Mouse (Mus musculus): ENCODE data around the gene Lin37.

The Lin37 gene

DNA sequence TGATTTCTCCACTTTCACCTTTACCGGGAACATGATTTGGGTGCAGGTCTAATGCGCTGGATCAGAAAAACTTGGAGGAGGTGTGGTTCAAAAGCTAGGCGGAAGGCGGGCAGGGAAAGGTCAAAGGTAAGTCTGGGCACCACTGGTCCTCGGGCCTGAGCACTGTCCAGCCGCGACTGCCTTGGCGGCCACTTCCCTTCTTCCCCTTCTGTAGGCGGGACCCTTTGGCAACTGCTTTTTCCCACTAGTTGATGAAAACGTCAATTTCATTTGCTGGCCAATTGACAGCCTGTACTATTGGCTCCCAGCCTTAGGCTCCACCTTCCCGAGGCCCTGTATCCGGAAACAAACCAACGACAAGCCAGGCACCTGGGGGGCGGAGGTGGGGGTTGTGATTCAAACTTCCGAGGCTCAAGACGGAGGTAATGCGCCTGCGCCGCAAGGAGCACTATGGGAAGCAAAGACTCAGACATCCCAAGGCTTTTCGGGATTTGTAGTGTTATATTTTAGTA, at the start of gene Lin37:
Lin37 (minus strand) TSS at position 396 of the 512 bp plus-strand sequence.
- peak; percentile 79 to 85 for DNase-seq (ENCODE audit: low read depth in 2 of 2, low spot score in 2 of 2)

DNA sequence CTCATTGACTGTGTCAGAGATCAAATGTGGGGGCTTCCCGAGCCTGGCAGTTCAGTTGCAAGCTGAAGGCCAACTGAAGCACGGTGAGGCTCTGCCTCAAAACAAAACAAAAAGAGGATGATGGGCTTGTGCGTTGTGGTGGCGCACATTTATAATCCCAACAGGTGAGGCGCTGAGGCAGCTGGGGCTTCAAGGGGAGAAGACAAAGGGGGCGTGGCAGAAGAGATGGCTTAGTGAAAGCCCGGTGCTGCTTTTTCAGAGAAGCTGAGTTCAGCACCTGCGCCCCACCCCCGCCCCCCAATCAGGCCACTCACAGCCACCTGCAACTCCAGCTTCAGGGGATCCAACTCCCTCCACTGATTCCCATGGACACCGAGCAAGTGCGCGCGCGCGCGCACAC, 48.8 kb upstream of the Lin37 start:
- DNase-seq (ENCODE audit: low read depth in 2 of 2, low spot score in 2 of 2) = no peak

DNA sequence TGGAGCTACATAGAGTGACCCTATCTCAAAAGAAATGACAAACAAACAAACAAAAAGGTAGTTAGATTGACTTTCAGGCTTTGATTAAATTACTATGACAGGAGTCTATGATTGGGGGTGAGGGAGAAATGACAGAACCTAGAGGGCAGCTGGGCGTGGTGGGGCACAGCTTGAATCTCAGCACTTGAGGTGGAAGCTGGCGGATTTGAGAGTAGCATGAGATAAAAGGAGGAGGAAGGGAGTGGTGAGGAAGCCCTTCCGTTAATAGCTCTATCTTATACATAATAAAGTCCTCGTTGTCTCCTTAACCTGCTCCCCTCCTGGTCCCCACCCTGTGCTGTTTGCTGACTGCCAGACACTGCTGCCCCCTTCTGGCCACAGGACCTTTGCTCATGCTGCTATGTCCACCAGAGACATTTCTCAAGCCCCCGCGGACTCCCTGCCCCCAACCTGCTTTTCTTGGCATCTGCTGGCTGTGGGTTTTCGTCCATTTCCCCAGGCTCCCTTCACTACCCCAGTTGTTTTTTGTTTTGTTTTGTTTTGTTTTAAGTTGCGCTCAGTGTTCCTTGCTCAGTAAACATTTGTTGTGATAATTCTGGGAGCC, 48.2 kb upstream of the Lin37 start:
- DNase-seq (ENCODE audit: low read depth in 2 of 2, low spot score in 2 of 2) = peak; percentile 48 to 67

DNA sequence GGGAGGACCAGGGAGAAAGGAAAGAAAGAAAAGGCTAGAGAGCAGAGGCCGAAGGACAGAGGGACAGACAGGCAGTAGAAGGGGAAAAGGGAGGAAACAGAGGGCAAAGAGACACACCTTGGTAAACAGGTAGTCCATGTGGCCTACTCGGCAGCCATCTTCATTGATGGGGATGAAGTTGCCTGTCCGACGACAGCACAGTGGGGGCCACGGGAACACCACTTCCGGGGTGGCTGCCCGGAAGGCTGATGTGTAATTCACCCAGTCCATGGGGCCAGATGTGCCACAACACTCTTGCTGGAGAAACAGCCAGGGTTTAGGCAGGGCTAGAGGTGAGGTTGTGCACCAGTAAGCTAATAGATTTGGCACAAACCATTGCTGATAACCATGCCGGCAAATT, 45.3 kb upstream of the Lin37 start:
- no peak for DNase-seq (ENCODE audit: low read depth in 2 of 2, low spot score in 2 of 2)

DNA sequence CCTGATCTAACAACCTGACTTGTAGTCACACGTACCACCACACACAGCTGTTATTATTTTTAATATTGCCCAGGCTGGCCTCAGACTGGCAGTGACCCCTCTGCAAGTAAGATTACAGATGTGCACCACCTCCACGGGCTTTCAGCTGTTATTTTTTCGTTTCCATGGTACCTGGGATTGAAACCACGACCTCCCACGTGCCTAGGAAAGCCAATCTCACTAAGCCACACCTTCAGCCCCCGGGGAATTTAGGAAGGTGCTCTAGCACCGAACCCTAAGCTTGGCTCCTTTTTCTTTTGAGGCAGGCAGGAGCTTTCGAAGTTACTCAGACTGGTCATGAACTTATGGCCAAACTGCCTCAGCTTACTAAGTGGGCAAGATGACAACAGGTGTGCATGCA, 44.8 kb upstream of the Lin37 start:
- no peak for DNase-seq (ENCODE audit: low read depth in 2 of 2, low spot score in 2 of 2)

DNA sequence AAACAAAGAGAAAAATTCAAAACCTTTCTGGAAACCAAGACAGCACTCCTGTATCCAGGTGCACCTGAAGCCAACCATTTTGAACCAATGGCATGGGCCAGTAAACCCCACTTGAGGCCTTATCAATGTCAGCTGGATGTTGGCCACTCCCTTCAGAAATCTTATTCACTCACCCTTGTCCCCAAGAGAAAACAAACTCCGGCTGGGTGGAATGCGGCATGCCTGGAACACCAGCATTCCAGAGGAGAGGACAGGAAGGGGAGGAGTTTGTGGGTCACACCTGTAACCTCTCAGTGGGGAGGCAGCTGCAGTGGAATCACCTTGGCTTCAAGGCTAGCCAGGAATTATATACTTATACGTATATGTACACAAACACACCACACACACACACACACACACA, 42.9 kb upstream of the Lin37 start:
- no peak for DNase-seq (ENCODE audit: low read depth in 2 of 2, low spot score in 2 of 2)

DNA sequence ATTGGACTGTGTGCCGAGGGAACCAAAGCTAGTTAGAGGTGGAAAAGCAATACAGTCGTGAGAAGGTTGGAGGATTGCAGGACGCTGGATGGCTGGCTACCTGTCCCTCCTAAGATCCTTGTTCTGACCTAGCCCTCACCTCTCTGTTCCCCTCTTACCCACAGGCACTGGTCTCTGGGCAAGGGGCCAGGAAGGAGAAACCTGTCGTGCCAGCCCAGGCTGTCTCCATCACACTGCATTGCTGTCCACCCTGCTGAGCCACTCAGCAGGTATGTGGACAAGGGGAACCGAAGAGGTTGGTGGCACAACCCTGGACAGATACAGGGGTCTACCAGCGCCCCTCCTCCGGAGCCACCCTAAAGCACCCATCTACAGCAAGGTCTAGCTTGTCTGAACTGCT, 41.0 kb upstream of the Lin37 start:
- no peak for DNase-seq (ENCODE audit: low read depth in 2 of 2, low spot score in 2 of 2)

DNA sequence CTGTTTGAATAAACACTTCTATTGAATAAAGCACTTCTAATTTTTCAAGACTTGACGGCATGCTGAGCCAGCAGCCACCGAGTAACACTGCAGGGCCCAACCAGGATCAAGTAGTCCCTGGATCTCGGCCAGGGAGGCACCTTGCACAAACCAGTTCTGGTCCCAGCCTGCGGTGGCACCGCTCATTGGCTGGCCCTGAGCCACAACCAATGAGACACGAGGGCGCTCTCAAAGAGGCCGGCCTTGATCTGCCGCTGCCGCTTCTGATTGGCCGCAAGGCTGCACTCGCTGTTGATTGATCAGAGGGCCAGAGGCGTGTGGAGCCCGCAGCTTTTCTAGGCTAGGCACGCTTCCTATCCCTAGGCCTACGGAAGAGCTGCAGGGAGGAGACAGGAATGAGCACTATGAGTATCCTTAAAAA, 40.3 kb upstream of the Lin37 start:
- peak in 1 of 2 experiments; percentile 14 for DNase-seq (ENCODE audit: low read depth in 2 of 2, low spot score in 2 of 2)

DNA sequence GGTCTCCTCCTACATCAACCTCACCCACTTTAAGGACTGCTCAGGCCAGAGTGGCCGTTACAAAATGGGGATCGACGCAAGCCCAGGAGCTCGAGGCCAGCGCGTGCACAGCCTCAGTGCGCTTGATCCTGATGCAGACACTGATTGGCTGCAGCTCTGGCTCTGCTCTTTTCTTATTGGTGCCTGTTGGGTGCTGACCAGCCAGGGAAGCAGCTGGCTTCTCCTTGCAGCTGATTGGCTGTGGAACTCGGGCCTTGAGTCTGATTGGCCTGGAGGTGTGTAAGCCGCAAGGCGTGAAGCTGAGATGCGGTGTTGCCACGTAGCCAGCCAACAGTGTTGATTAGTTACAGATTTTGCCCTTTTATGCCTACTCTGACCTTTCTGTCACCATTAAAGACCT, 39.1 kb upstream of the Lin37 start, which contains the start of gene Zbtb32:
Zbtb32 (minus strand) TSS at position 124 of the 400 bp plus-strand sequence.
- no peak for DNase-seq (ENCODE audit: low read depth in 2 of 2, low spot score in 2 of 2)

DNA sequence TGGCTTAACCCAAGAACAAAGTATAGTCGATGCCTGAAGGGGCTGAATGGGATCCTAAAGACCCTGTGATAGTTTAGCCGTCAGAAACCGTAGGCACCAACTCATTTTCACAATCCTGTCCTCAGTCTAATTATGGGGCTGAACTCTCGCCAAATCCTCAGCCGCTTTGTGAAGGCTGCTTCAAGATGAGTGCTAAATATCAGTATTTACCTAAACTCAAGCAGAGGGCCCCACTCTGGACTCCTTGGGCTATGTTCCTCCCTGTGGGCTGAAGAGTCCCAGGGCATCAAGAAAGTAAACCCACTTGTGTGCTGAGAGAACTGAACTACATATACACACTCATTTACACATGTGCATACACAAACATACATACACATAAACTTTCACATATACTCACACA, 37.2 kb upstream of the Lin37 start:
- no peak for DNase-seq (ENCODE audit: low read depth in 2 of 2, low spot score in 2 of 2)

DNA sequence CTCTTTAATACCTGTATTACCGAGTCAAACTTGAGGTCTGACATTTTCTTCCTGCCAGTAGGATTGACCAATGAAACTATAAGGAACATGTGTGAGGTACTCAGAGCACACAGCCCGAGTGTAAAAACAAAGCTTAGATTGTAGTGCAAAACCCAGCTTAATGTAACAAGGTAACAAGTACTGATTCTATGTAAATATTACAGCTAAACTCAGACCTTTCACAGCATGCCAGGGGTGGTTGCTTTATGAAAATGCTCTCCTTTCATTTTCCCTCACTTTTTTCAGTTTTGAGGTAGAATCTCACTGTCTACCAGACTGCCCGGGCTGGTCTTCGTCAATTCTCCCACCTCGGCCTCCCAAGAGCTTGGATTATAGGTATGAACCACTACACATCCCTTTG, 36.5 kb upstream of the Lin37 start:
- DNase-seq (ENCODE audit: low read depth in 2 of 2, low spot score in 2 of 2) = no peak

DNA sequence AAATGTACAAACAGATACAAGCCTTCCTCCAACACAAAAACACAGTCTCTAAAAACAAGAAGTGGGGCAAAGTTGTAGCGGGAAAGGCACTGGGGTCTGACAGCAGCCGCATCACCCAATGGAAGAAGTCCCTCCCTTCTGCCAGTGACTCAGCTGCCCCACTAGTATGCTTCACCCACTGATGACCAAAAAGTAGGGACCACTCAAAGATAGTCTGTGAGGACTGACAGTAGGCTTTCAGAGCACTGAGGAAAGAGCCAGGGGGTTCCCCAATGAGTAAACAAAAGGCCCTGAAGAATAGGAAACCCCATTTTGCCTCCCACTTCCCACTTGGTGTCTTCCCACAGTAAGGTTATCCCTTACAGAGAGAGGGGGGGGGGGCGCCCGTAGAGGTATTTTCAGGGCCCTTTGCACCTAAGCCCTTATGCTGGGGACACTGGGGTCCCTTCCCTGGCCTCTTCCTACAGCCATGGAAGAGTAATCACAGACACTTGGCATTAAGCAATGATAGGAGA, 34.9 kb upstream of the Lin37 start:
- DNase-seq (ENCODE audit: low read depth in 2 of 2, low spot score in 2 of 2) = no peak

DNA sequence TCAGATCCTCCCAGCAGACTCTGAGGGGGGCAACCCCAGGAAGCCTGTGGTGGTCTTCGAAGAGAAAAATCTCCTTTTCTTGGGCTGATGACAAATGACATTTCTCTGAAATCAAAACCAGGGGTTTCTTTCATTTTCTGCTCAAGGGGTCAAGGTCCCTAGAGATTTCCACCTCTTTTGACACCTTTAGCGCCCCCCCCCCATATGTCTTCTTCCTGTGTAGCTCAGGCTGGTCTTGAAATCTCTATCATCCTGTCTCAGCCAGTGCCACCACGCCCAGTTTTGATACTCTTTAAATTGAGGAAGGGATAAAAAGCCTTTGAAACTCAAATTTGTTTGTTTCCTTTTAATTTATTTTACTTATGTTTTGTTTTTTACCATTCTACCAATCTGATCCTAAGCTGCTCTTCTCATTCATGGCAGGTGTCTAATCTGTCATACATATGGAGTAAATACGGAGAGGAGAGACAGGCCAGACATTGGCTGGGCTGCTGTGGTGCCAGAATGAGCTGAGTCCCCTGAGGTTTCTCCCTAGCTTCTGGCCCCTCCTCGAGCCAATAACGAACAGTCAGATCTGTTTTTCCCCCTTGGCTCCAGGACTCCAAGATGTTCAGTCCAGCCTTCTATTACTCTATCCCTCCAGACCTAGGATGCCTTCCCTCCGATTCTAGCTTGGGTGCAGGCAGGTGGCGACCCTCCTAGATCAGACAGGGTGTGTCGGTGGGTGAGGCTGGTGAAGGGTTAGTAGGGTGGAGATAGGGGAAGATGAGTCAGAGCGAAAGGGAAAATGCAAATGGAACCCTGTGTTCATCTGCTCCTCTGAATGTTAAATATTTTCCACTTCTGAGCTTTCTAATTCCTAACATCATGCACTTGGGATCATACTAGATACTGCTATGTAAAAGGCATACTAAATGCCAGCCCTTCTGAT, 34.2 kb upstream of the Lin37 start:
- no peak for DNase-seq (ENCODE audit: low read depth in 2 of 2, low spot score in 2 of 2)

DNA sequence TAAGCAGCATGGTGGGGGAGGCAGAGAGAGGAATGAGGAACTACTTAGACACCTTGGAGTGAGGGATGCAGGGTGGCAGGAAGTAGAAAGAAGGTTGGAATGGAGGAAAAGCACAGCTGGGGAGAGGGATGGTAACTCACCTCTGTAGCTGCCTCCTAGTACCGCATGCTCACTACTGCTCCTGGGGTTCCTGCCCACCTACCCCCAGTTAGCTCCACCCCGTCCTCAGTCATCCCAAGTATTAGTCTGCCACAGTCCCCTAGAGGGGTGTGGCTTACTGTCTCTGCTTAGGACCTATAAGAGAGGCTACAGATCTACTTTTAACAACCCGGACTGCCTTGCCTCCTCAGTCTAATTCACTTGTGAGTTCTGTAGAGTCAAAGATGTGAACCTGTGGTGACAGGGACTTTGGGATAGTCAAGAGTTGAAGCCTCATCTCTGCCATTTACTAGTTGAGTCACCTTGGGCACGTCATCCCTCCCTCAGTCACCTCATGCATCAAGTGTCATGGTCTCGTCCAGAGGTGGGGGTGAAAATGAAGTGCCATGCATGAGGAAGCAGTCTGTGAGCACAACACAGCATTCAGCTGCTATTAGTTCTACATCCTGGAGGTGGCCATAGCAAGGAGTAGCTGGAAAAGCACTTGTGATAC, 33.3 kb upstream of the Lin37 start:
- DNase-seq (ENCODE audit: low read depth in 2 of 2, low spot score in 2 of 2) = no peak

DNA sequence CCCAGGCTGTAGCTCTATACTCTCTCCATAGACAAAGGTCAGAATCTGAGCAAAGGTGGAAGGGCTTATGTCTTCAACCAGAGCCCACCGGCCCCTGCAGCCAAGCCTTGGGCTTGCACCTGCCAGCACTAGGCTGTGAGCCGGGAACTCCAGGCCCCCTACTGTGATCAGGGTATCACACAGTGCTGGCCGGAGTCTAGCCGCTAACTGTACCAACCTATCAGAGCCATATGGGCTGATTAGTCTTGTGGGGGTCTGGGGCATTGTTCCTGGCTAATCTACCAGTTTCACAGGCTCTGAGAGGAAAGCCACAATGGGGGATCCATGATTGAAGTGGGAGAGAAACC, 31.9 kb upstream of the Lin37 start:
- no peak for DNase-seq (ENCODE audit: low read depth in 2 of 2, low spot score in 2 of 2)

DNA sequence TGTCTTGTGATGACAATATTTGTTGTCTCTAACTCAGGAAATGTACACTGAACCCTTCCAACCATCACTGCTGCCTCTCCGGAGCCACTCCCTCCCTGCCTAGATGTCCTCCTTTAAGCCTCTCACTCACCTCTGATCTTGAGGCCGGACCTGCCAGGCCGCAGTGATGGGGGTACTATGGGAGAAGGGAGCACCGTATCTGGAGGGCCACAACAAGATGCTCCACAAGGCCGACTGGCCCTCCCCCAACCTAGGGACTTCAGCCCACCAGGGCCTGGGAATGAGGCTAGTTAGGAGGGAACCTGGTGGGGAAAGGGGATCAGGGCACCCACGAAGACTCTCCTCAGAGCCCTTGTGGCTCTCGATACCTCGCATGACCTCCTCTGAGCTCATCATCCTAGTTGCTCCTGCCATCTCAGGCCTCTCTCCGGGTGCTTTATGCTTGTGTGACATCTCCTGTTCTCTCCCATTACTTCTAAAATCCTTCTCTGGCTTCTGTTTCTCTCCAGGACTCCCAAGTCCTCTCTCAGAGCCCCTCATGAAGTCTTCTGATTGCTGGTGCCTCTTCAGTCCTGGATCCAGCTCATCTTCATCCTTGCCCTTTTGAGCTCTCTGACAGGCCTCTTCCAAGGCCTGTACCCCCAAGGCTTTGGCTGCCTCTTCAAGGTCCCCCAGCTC, 31.4 kb upstream of the Lin37 start:
- no peak for DNase-seq (ENCODE audit: low read depth in 2 of 2, low spot score in 2 of 2)

DNA sequence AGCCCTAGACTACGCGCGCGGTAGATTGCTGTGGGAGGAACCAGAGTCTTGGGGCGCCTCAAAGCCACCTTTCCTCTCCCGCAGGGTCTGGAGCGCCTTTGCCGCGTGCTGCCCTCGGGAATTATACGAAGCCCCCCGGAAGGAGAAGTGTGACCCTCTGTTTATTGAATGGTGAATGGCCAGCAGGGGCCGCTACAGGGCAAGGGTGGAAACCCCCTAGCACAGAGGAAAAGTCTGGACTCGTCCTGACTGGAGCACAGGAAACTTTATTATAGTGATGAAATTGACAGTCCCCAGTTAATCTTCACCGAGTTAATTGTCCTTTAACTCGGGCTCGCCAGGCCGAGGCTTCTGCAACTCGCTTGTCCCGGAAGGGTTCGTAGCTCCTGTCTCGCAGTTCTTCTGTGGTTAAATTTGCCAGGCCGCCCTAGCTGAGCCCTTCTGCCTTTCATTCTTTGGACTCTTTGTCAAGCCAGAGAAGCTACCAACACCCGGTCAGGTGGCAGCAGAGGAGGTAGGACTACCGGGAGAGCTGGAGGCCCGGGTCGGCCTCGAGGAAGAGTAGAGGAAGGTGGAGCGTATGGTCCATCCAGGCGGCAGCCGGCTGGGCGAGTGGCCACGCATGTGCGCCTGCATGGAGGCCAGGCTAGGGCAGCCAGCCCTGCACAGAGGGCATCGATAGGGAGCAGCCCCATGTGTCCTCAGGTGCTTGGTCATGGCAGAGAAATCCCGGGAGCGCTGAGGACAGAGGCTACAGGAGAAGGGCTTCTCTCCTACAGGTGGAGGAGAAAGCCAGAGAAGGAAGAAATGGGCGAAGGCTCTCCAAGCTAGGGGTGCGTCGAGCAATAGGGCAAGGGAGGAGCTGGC, 30.0 kb upstream of the Lin37 start:
- peak; percentile 59 to 72 for DNase-seq (ENCODE audit: low read depth in 2 of 2, low spot score in 2 of 2)

DNA sequence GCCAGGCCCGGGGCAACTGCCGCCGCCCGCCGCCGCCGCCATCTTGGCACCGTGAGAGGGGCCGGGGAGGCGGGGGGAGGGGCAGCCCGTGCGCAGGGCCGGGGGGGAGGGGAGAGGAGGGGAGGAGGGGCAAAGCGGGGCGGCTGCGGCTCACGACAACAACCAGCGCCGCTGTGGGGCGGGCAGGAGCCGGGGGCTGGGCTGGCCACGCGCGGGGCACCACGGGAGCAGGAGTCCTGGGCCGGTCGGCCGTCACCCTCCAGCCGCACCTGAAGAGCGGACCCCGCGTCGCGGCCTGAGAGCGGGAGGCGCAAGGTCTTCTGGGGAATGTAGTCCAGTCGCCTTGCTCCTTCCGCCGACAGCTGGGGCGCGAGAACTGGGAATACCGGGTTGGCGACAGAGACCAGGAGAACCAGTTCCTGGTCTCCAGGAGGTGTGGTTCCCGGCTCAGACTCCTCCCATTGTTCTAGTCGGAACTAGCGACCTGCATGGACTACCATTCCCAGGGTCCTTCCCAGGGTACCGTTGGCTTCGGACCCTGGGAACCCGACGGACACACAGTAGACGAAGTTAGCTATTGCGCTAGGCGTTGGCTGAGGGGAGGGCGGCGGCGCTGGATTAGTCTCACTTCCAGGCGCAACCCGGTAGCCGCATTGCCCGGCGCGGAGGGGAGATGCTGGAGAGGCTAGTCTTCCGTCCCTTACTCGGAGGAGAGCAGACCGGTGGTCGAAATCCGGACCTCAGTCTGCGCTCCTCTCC, 29.2 kb upstream of the Lin37 start, which contains the start of gene Kmt2b:
Kmt2b (minus strand) TSS at position 51 of the 759 bp plus-strand sequence.
- peak; percentile 76 to 81 for DNase-seq (ENCODE audit: low read depth in 2 of 2, low spot score in 2 of 2)
